Mouse (Mus musculus) thymus, adult 2 months (tissue): ENCODE data around the gene Nrxn2. TPM values are rescaled to one million over a fixed set of nuclear protein-coding genes. Genes with fewer than 3 reads are reported as not detected.
A peak's percentile ranks its signal among the peaks of the same experiment; 100 is the strongest.

Source experiments
- DNase-seq: peaks from one replicate; pipeline ENCODE4 v3.0.0; 2021
- H3K27ac ChIP-seq: fragments of 200-500 bp; 2 replicates; pipeline ENCODE4 v1.5.1; 2012; ENCODE audit warnings: low read length, control low read depth; ENCODE audit not compliant: control insufficient read depth, insufficient read depth
- H3K27me3 ChIP-seq: fragments of 200-500 bp; 2 replicates; pipeline ENCODE4 v1.6.1; 2012; ENCODE audit warnings: mild to moderate bottlenecking, low read length, moderate library complexity, mixed read lengths; ENCODE audit not compliant: control insufficient read depth, insufficient read depth
- H3K36me3 ChIP-seq: fragments of 200-500 bp; 2 replicates; pipeline ENCODE4 v1.6.1; 2012; ENCODE audit warnings: mild to moderate bottlenecking, low read length, moderate library complexity; ENCODE audit not compliant: control insufficient read depth, insufficient read depth
- H3K4me1 ChIP-seq: fragments of 200-500 bp; replicated peaks from 2 replicates; pipeline ENCODE4 v1.6.1; 2012; ENCODE audit warnings: low read length; ENCODE audit not compliant: control insufficient read depth, insufficient read depth
- H3K4me3 ChIP-seq: fragments of 200-500 bp; 2 replicates; pipeline ENCODE4 v1.5.1; 2012; ENCODE audit warnings: mild to moderate bottlenecking, low read length, control low read depth, moderate library complexity; ENCODE audit not compliant: control insufficient read depth, insufficient read depth
- CTCF ChIP-seq: fragments of 200-500 bp; IDR thresholded peaks from 2 replicates; pipeline ENCODE4 v1.5.1; 2012; ENCODE audit warnings: mild to moderate bottlenecking, control low read depth, low read length, moderate library complexity, borderline replicate concordance; ENCODE audit not compliant: control insufficient read depth, poor library complexity, insufficient read depth; ENCODE audit errors: extremely low read depth
- POLR2A ChIP-seq: fragments of 200-500 bp; IDR thresholded peaks from 2 replicates; pipeline ENCODE4 v1.6.1; 2012; ENCODE audit warnings: mild to moderate bottlenecking, low read length, control low read depth, moderate library complexity; ENCODE audit not compliant: control insufficient read depth, poor library complexity, insufficient read depth; ENCODE audit errors: extremely low read depth
- WGBS: fragments of 180-500 bp; shearing (Covaris S2); methylation state at CpG from one replicate; pipeline ENCODE4 v1.1.7; 2018; 5-methylcytosine and 5-hydroxymethylcytosine counted together
- polyA plus RNA-seq: library from polyadenylated mRNA; depleted of rRNA; stranded (reverse); fragments of >200 nt; gene quantifications from 2 replicates; pipeline ENCODE4 v1.2.3, GENCODE M21; 2012

The Nrxn2 gene
- polyA plus RNA-seq, 1 experiment, result 1.5 TPM

DNA sequence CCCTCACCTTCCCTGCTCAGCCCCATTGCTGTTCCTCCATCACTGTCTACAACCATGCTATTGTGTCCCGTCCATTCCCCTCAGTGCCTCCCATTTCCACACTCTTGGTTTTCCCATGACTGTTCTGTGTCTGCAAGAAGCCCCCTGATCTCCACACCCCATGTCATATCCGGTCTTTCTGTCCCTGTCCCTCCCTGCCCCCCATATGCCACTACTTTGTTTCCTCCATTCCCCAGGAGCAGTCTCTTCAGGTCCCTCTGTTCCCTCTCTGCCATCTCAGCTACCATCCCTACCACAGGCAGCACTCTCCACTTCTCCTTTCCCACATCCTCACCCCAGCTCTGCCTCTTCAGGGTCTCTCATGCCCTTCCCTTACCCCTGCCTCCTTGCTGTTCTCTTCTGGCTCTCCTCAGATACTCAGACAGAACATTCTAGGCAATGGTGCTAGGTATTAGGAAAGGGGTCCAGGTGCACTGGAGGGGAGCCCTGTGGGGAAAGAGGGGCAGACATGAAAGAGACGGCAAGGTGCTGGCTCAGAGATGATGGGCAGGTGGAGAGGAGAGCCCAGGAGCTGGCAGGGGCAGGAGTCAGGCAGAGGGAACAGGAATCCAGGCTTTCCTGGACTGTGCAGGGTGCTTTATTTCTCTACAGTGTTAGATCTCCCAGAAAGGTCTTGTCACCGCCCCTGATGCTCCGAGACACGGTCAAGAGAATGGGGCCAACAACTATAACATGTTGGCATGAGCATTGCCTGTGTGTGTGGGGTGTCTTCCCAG lies 81.5 kb downstream of the Nrxn2 start:
- DNase-seq, result no peak
- Histone ChIP-seq H3K27me3 (peaks cover 44% of the 10 kb centered on the region), H3K4me1 (peaks cover 3% of the 10 kb centered on the region), H3K4me3 (no peak overlapping the region), H3K27ac (no peak overlapping the region), H3K36me3 (no peaks in the 10 kb centered on the region)
- 61% methylated on average over 6 of the region's 6 CpGs for WGBS
- TF ChIP-seq POLR2A, result no peak

GRCm38 (mm10) chr19:6500636-6501025 lies 82.1 kb downstream of the Nrxn2 start:
- no peak overlapping the region for H3K27ac ChIP-seq
- no peak overlapping the region for H3K4me3 ChIP-seq
- H3K36me3 ChIP-seq, result no peaks in the 10 kb centered on the region
- peaks cover 42% of the 10 kb centered on the region for H3K27me3 ChIP-seq
- H3K4me1 ChIP-seq, result peaks cover 3% of the 10 kb centered on the region
- TF ChIP-seq POLR2A, result no peak
- TF ChIP-seq CTCF, result no peak
- DNase-seq, result no peak
- WGBS, result 50% methylated on average over 2 of the region's 2 CpGs

DNA sequence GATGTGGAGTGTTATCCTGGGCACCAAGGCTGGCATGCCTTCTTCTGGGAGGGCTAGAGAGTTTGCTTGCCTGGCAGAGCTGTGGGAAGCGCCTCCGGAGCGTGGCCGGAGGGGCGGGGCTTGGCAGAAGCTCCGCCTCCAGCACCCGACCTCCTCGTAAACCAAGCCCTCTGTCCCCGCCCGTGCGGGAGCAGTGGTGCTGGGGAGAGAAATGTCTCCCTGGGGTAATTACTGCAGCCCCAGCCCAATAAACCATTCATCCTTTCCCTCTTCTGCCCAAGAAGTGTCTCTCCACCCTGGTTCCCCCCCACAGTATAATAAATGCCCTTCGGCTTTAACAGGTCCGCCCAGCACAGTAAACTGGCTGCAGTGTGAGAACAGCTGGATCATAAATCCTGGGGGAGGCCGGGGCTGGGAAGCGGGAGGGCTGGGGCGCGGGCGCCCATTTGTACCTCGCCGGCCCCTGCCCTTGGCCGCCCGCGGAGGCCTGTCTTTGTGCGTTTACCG lies 83.6 kb downstream of the Nrxn2 start:
- 2% methylated on average over 25 of the region's 25 CpGs for WGBS
- TF ChIP-seq CTCF (no peak), POLR2A (no peak)
- H3K4me3 ChIP-seq, result no peak overlapping the region
- H3K36me3 ChIP-seq, result no peaks in the 10 kb centered on the region
- H3K4me1 ChIP-seq, result peaks cover 3% of the 10 kb centered on the region
- peaks cover 33% of the 10 kb centered on the region; the same call in 1 of the 2 replicates for H3K27me3 ChIP-seq
- no peak overlapping the region for H3K27ac ChIP-seq
- peak; percentile 23 for DNase-seq

DNA sequence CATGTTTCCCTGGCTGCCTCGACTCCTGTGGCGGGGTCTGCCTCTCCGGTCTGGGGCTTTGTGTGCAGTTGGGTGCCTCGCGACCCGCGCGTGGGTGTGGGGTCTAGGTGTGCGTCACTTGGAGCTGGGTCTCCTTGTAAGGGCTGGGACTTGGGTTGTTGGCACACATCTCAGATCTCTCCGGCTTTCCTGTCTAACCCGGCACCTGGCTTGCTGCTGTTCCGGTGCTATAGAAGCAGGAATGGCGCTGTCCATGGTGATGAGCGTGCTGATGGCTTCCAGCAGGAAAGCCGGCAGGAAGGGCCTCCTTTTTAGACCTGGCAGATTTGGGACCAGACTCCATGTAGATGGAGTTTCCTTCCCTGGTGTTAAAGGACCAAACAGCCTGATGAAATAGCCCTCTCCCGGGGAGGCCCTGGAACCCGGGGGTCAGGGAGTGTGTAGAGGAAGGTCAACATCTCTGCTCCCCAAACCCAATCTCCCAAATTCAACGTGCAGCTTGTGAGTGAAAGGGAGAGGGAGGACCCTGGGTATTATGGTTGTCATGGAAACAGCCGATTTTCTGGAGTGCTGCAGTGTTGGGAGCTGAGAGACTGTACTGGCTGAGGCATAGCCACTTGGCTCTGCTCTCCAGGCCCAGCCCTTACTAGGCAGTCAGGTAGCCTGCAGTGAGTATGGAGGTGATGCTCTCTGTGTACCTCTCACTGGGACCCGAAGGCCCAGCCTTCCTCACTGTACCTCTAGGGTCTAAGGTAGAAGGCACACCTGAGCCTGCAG lies 84.2 kb downstream of the Nrxn2 start:
- Histone ChIP-seq H3K36me3 (no peaks in the 10 kb centered on the region), H3K4me1 (peaks cover 3% of the 10 kb centered on the region), H3K27ac (no peak overlapping the region), H3K27me3 (peaks cover 30% of the 10 kb centered on the region; the same call in 1 of the 2 replicates), H3K4me3 (no peak overlapping the region)
- no peak for TF ChIP-seq CTCF
- no peak for TF ChIP-seq POLR2A
- DNase-seq, result peak; percentile 13
- 5% methylated on average over 20 of the region's 20 CpGs for WGBS

DNA sequence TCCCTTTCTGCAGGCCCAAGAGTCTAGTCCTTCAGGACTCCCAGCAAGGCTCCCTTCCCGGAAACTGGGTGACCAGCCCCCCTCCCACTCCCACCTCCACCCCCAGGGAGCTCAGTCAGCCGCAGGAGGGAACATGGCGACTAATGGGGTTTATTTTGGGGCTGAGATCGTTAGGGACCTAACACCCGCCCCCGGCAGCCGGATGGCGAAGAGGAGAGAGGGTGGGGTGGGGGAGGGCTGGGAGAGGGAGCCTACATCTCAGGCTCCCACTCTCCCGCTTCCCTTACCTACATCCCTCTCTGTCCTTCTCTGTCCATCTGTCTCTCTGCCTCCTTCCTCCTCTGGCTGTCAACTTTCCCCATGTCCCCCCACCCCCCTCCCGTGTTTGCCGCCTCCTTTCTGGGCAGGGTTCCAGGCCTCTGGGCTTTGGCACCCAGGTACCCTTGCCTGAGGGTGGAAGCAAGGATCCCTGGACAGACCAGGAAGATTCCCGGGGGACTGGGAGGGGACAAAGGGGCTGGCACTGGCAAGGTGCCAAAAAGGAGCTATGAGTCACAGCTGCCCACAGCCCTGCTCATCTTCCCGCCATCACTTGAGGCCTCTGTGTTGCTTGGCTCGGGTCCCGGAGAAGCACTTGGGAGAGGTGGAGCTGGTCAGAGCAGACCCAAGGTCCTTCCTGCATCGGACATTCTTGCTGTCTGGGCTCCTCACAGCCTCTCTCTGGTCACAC lies 85.6 kb downstream of the Nrxn2 start:
- H3K27me3 ChIP-seq, result peaks cover 18% of the 10 kb centered on the region; the same call in 1 of the 2 replicates
- no peak for TF ChIP-seq CTCF
- TF ChIP-seq POLR2A, result no peak
- 20% methylated on average over 16 of the region's 16 CpGs for WGBS

DNA sequence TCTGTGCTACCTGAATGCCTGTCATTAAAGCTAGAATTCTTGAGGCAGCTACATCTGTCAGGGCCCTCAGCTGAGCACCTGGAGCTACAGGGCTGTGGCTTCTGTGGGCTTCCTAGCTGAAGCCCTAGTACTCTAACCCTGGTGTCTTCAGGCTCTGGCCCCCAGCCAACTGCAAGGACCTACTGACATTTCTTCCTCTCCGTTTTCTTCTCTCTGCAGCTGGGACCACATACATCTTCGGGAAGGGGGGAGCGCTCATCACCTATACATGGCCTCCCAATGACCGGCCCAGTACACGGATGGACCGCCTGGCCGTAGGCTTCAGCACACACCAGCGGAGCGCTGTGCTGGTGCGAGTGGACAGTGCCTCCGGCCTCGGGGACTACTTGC lies 86.1 kb downstream of the Nrxn2 start:
- H3K27me3 ChIP-seq, result peaks cover 14% of the 10 kb centered on the region; the same call in 1 of the 2 replicates
- WGBS, result 79% methylated on average over 12 of the region's 12 CpGs
- peaks cover 3% of the 10 kb centered on the region for H3K4me1 ChIP-seq
- H3K4me3 ChIP-seq, result no peak overlapping the region
- TF ChIP-seq CTCF (no peak), POLR2A (no peak)
- no peak overlapping the region for H3K27ac ChIP-seq
- no peak for DNase-seq
- no peaks in the 10 kb centered on the region for H3K36me3 ChIP-seq

More for the DNA sequence above, 85.6 kb downstream of the Nrxn2 start:
- peaks cover 3% of the 10 kb centered on the region for H3K4me1 ChIP-seq
- H3K36me3 ChIP-seq, result no peaks in the 10 kb centered on the region
- no peak for DNase-seq
- H3K27ac ChIP-seq, result no peak overlapping the region
- no peak overlapping the region for H3K4me3 ChIP-seq
